Mouse (Mus musculus): ENCODE measurements around the gene Mcat. TPM values are rescaled to one million over a fixed set of nuclear protein-coding genes. Genes with fewer than 3 reads are reported as not detected.

Gene Mcat
- polyA plus RNA-seq, 1 experiment from 2014 or later: 24.9 TPM

DNA sequence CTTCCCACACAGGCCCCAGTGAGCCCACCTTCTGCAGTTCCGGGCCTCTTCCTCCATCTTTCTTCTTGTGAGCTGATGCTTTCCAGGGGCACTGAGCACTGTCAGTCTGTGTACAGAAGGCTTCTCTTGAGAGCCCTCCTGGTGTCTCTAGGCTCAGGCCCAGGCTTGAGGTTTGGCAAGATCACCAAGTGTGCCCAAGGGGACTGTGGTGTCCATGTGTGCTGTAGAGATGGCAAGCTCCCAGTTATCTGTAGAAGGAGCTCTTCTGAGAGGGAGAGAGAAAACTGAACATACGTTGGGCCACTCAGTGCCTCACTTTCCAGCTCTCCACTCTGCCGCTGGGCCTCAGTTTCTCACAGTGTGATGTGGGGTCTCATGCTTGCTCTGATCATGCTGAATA is 4.1 kb upstream of the Mcat start:
- H3K9me3 ChIP-seq (ENCODE audit: control insufficient read depth, low read length): no peaks in the 10 kb centered on the region
- H3K4me2 ChIP-seq (replicated peaks; ENCODE audit: low read depth): no peak overlapping the region
- ATAC-seq (ENCODE audit: low FRiP score, low TSS enrichment) (no peak), DNase-seq (ENCODE audit: low spot score) (no peak)
- no peaks in the 10 kb centered on the region for H3K27me3 ChIP-seq (ENCODE audit: control insufficient read depth, insufficient read depth, low read length)
- peaks cover 3% of the 10 kb centered on the region; the same call in 1 of the 2 replicates for H3K4me1 ChIP-seq (replicated peaks; ENCODE audit: control insufficient read depth, insufficient read depth)
- no peak overlapping the region for H3K4me3 ChIP-seq (ENCODE audit: low read depth, low read length)
- no peaks in the 10 kb centered on the region for H3K36me3 ChIP-seq (ENCODE audit: control insufficient read depth, insufficient read depth, low read length)
- no peak overlapping the region for H3K9ac ChIP-seq (ENCODE audit: low read length)
- no peak overlapping the region for H3K27ac ChIP-seq (replicated peaks)
- 94% methylated on average over 3 of the region's 3 CpGs for WGBS
- no peak for TF ChIP-seq EP300 (optimal IDR thresholded peaks at IDR 0.05)
- TF ChIP-seq CTCF (IDR thresholded peaks at IDR 0.05; ENCODE audit: low read depth): no peak

DNA sequence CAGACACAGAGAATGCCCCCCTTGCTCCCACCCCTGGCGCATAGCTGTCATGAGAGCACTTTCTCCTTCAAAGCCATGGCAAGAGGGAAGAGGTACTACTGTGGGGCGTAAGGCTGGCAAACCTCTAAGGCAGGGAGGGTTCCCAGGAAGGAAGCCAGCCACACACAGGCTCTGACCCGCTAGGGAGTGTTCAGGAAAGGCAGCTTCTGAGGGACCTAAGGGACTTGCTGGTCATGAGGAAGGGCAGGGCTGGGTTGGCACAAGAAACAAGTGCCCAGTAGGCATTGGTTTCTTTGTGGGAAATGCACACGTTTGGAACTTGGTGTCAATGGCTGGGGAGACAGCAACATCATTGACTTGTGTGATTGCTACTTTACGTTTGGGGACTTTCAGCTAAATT is 2.4 kb upstream of the Mcat start:
- no peaks in the 10 kb centered on the region for H3K9me3 ChIP-seq (ENCODE audit: control insufficient read depth, low read length)
- H3K4me2 ChIP-seq (replicated peaks; ENCODE audit: low read depth): 0 out of 2 replicates have a peak overlapping the region, but pooled peaks have one; percentile 3
- ATAC-seq (ENCODE audit: low FRiP score, low TSS enrichment) (no peak), DNase-seq (ENCODE audit: low spot score) (no peak)
- H3K36me3 ChIP-seq (ENCODE audit: control insufficient read depth, insufficient read depth, low read length): no peaks in the 10 kb centered on the region
- no peak overlapping the region for H3K9ac ChIP-seq (ENCODE audit: low read length)
- H3K27ac ChIP-seq (replicated peaks): 0 out of 2 replicates have a peak overlapping the region, but pooled peaks have one; percentile 4
- no peak for TF ChIP-seq EP300 (optimal IDR thresholded peaks at IDR 0.05)
- TF ChIP-seq CTCF (IDR thresholded peaks at IDR 0.05; ENCODE audit: low read depth): no peak
- H3K27me3 ChIP-seq (ENCODE audit: control insufficient read depth, insufficient read depth, low read length): no peaks in the 10 kb centered on the region
- no peak overlapping the region for H3K4me3 ChIP-seq (ENCODE audit: low read depth, low read length)
- H3K4me1 ChIP-seq (replicated peaks; ENCODE audit: control insufficient read depth, insufficient read depth): peaks cover 3% of the 10 kb centered on the region; the same call in 1 of the 2 replicates
- WGBS: 67% methylated on average over 5 of the region's 5 CpGs

DNA sequence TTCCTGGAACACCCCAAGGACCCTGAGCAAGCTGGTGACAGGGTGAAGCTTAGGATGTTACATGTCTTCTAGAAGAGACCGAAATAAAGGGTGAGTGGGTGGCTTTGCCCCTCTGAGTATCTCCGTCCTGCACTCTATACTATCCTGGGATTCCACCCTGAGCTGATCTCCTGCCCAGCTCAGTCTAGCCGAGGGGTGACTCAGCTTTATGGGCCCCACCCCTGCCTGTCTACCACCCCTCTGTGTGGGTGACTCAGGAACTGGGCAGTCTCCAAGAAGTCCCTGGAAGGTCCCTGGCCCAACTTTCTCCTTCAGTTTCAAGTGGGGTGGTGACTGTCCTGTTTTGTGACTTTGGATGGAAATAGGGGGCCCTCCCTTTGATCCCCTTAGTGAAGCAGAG is 1.8 kb upstream of the Mcat start:
- H3K4me3 ChIP-seq (ENCODE audit: low read depth, low read length): no peak overlapping the region
- no peak overlapping the region for H3K27ac ChIP-seq (replicated peaks)
- H3K4me2 ChIP-seq (replicated peaks; ENCODE audit: low read depth): no peak overlapping the region
- H3K36me3 ChIP-seq (ENCODE audit: control insufficient read depth, insufficient read depth, low read length): no peaks in the 10 kb centered on the region
- H3K9me3 ChIP-seq (ENCODE audit: control insufficient read depth, low read length): no peaks in the 10 kb centered on the region
- H3K4me1 ChIP-seq (replicated peaks; ENCODE audit: control insufficient read depth, insufficient read depth): peaks cover 3% of the 10 kb centered on the region; the same call in 1 of the 2 replicates
- 57% methylated on average over 3 of the region's 3 CpGs for WGBS
- no peaks in the 10 kb centered on the region for H3K27me3 ChIP-seq (ENCODE audit: control insufficient read depth, insufficient read depth, low read length)
- TF ChIP-seq EP300 (optimal IDR thresholded peaks at IDR 0.05): no peak
- TF ChIP-seq CTCF (IDR thresholded peaks at IDR 0.05; ENCODE audit: low read depth): no peak
- ATAC-seq (ENCODE audit: low FRiP score, low TSS enrichment): peak; percentile 71
- DNase-seq (ENCODE audit: low spot score): peak; percentile 62
- H3K9ac ChIP-seq (ENCODE audit: low read length): no peak overlapping the region

DNA sequence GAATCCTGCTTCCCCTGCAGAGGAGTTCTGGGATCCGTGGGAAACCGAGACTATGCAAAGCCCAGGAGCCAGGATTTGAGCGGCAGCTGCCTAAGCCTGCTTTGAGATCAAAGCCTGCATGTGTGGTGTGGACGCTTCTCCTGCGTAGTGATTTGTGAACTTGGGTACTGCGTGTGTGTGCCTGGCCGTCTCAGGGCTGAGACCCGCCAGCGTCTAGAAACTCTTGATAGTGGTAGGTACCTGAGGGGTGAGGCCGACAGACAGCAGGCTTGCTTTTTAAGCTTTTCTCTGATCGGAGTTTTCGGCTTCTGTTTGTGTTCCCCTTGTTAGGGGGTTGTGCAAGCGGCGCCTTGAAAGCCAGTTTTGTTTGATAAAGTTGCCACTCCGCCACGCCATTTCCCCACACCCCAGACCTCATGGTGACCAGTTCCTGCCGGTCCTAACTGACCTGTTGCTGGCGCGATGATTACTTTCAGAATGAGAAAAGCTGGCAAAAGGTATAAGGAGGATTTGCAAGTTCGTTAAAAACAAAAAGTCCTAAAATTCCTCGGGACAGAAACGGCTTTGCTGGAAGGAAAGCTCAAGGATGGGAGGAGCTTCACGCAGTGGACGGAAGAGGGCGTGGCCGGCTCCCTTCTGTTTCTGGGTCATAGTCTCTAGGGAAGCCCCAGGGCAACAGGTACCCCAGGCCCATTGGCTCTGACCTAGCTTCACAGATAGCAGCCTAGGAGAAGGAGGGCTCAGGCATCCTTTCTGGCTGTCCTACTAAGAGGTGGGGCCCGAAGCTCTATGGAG is 467 bp upstream of the Mcat start:
- peak overlapping the region; percentile 98 for H3K4me2 ChIP-seq (replicated peaks; ENCODE audit: low read depth)
- peak overlapping the region; percentile 66 for H3K9ac ChIP-seq (ENCODE audit: low read length)
- TF ChIP-seq EP300 (optimal IDR thresholded peaks at IDR 0.05): no peak
- TF ChIP-seq CTCF (IDR thresholded peaks at IDR 0.05; ENCODE audit: low read depth): peak; percentile 14; the same call in 1 of the 2 replicates
- H3K36me3 ChIP-seq (ENCODE audit: control insufficient read depth, insufficient read depth, low read length): no peaks in the 10 kb centered on the region
- peaks cover 3% of the 10 kb centered on the region; the same call in 1 of the 2 replicates for H3K4me1 ChIP-seq (replicated peaks; ENCODE audit: control insufficient read depth, insufficient read depth)
- peak overlapping the region; percentile 54 for H3K27ac ChIP-seq (replicated peaks)
- no peaks in the 10 kb centered on the region for H3K27me3 ChIP-seq (ENCODE audit: control insufficient read depth, insufficient read depth, low read length)
- 2% methylated on average over 27 of the region's 27 CpGs for WGBS
- H3K9me3 ChIP-seq (ENCODE audit: control insufficient read depth, low read length): no peaks in the 10 kb centered on the region
- peak overlapping the region; percentile 58 for H3K4me3 ChIP-seq (ENCODE audit: low read depth, low read length)
- ATAC-seq (ENCODE audit: low FRiP score, low TSS enrichment) (peak; percentile 17), DNase-seq (ENCODE audit: low spot score) (peak; percentile 65)

DNA sequence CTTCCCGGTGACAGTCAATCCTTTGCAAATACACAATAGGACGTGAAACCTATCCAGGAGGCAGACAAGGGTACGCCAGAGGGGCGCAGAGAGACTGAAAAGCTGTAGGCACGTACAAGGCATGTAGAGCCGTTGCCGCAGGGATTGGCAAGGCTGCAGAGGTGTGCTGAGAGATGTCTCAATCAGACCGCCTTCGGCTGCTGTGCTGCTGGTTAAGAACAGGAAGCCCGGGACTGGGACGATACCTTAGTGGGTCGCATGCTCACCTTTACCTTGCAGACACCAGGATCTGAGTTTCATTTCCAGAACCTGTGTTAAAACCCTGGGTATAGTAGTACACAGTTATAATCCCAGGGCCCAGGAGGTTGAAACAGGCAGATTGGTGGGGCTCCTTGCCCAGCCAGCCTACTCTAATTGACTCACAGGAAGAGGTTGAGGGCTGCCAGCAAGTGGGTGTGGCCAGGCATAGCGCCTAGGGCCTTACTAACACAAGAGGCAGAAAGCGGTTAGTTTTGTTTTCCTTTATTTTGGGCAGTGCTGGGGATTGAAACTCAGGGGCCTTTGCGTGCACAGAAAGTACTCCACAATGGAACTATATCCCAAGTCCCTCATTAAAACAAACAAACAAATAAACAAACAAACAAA is 839 bp downstream of the Mcat start:
- H3K27ac ChIP-seq (replicated peaks): peak overlapping the region; percentile 54
- H3K4me2 ChIP-seq (replicated peaks; ENCODE audit: low read depth): peak overlapping the region; percentile 98
- peaks cover 3% of the 10 kb centered on the region; the same call in 1 of the 2 replicates for H3K4me1 ChIP-seq (replicated peaks; ENCODE audit: control insufficient read depth, insufficient read depth)
- no peaks in the 10 kb centered on the region for H3K36me3 ChIP-seq (ENCODE audit: control insufficient read depth, insufficient read depth, low read length)
- ATAC-seq (ENCODE audit: low FRiP score, low TSS enrichment) (peak; percentile 71), DNase-seq (ENCODE audit: low spot score) (peak; percentile 86)
- peak overlapping the region; percentile 58; the same call in 1 of the 2 replicates for H3K4me3 ChIP-seq (ENCODE audit: low read depth, low read length)
- TF ChIP-seq EP300 (optimal IDR thresholded peaks at IDR 0.05): no peak
- TF ChIP-seq CTCF (IDR thresholded peaks at IDR 0.05; ENCODE audit: low read depth): no peak
- no peaks in the 10 kb centered on the region for H3K9me3 ChIP-seq (ENCODE audit: control insufficient read depth, low read length)
- peak overlapping the region; percentile 66 for H3K9ac ChIP-seq (ENCODE audit: low read length)
- no peaks in the 10 kb centered on the region for H3K27me3 ChIP-seq (ENCODE audit: control insufficient read depth, insufficient read depth, low read length)
- 28% methylated on average over 15 of the region's 15 CpGs for WGBS

Data from stomach, postnatal 0 days (tissue).